ENCODE assay signal across 11 mouse cellular contexts in the genomic region with DNA sequence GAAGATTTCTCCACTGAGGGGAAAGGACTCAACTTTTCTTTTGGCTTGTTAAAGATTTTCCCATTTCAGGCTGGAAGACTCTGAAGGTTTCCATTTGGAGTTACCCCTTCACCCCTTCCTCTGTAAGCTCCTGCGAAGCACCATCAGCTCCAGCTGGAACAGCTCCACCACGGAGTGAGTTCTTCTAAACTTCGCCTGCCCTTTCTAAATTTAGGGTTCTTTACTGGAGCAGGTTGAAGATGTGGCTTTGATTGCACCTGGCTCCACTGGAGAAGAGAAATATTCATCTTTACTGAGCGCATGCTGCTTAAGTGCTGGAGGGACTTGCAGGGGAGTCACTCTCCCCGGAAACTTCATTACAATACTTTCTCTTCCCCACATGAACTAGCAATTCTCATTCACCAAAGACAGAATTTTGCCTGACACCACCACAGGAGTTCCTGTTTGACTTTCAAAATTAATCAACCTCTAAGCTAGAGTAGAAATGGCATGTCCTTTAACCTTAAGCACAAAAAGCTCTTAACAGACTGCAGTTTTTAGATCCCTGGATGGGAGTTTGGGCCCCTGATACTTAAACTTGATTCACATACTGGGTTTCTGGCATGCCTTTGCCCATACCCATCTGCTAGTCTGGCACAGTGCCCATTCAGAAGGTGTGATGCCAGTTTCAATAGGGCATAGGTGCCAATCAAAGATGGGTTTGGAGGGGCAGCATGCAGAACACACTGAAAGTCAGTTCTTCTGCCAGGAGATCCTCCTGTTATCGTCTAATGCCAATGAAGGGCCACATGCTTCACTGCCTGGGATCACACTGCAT. TPM values are rescaled to one million over a fixed set of nuclear protein-coding genes. Genes with fewer than 3 reads are reported as not detected.
DNase-seq lines count a peak whose midpoint lies in the region; ATAC-seq and TF ChIP-seq lines count a peak whose summit lies in the region.
"Had no signal": no experiment of that assay in that cellular context is flagged by ENCODE, and none has a peak within 500 bp of the region (broad histone marks: within the 10 kb centered on the region; RNA-seq: fewer than 3 reads in every experiment).

No protein-coding gene starts in this region.

- H3K27ac ChIP-seq in limb, embryonic 15.5 days = 0 out of 2 replicates have a peak overlapping the region, but pooled peaks have one; percentile 33
- H3K27ac ChIP-seq in limb, embryonic 10.5 days = no peak overlapping the region
- no peak overlapping the region for H3K27ac ChIP-seq in forebrain, postnatal 0 days (ENCODE audit: low read depth, low read length)
- H3K27ac ChIP-seq: embryonic facial prominence, embryonic 15.5 days had no signal

- no peaks in the 10 kb centered on the region for H3K9me3 ChIP-seq in limb, embryonic 15.5 days
- H3K9me3 ChIP-seq in limb, embryonic 10.5 days (replicated peaks) = no peaks in the 10 kb centered on the region
- H3K9me3 ChIP-seq in forebrain, postnatal 0 days (ENCODE audit: low read length) = no peaks in the 10 kb centered on the region
- H3K9me3 ChIP-seq: embryonic facial prominence, embryonic 15.5 days had no signal

- TF ChIP-seq CTCF in forebrain, postnatal 0 days (IDR thresholded peaks at IDR 0.05; ENCODE audit: low read depth) = no peak

- no peak overlapping the region for H3K4me2 ChIP-seq in limb, embryonic 15.5 days
- H3K4me2 ChIP-seq in forebrain, postnatal 0 days (ENCODE audit: low read depth) = no peak overlapping the region
- H3K4me2 ChIP-seq: embryonic facial prominence, embryonic 15.5 days had no signal

- peaks cover 8% of the 10 kb centered on the region; the same call in 1 of the 2 replicates for H3K4me1 ChIP-seq in limb, embryonic 15.5 days
- no peaks in the 10 kb centered on the region for H3K4me1 ChIP-seq in limb, embryonic 10.5 days
- H3K4me1 ChIP-seq in forebrain, postnatal 0 days (ENCODE audit: insufficient read depth) = no peaks in the 10 kb centered on the region
- H3K4me1 ChIP-seq: embryonic facial prominence, embryonic 15.5 days had no signal

- no peaks in the 10 kb centered on the region for H3K27me3 ChIP-seq in limb, embryonic 15.5 days
- H3K27me3 ChIP-seq in limb, embryonic 10.5 days (ENCODE audit: low read depth, poor library complexity, severe bottlenecking) = no peaks in the 10 kb centered on the region
- no peaks in the 10 kb centered on the region for H3K27me3 ChIP-seq in forebrain, postnatal 0 days (ENCODE audit: insufficient read depth, low read length)
- H3K27me3 ChIP-seq: embryonic facial prominence, embryonic 15.5 days had no signal

- 57% methylated on average over 6 of the region's 6 CpGs for WGBS in limb, embryonic 15.5 days
- WGBS in limb, embryonic 10.5 days = 87% methylated on average over 6 of the region's 6 CpGs
- WGBS in forebrain, postnatal 0 days = 52% methylated on average over 6 of the region's 6 CpGs

- DNase-seq in limb, embryonic 10.5 days (ENCODE audit: low spot score) = no peak
- DNase-seq in cerebellum, adult 18-20 months = peak; percentile 9 to 18
- peak; percentile 75 for DNase-seq in forebrain, postnatal 0 days
- DNase-seq in urinary bladder, adult 2 months (ENCODE audit: low spot score) = no peak
- no peak for DNase-seq in gastrocnemius, adult 18-20 months (ENCODE audit: low spot score)
- no peak for DNase-seq in adrenal gland, adult 8-10 months
- DNase-seq: heart, postnatal 4 days; lung, postnatal 14 days had no signal

- H3K4me3 ChIP-seq in limb, embryonic 15.5 days = no peak overlapping the region
- H3K4me3 ChIP-seq in limb, embryonic 10.5 days = no peak overlapping the region
- no peak overlapping the region for H3K4me3 ChIP-seq in forebrain, postnatal 0 days (ENCODE audit: low read depth, low read length)
- H3K4me3 ChIP-seq: embryonic facial prominence, embryonic 15.5 days had no signal

- ATAC-seq in limb, embryonic 15.5 days (ENCODE audit: insufficient number of reproducible peaks, low FRiP score, low TSS enrichment, low read depth) = no peak
- peak; percentile 44 for ATAC-seq in forebrain, postnatal 0 days
- ATAC-seq in megakaryocyte progenitor cell, adult 5-6 weeks (replicated peaks; ENCODE audit: poor library complexity) = peak; percentile 67

- no peak overlapping the region for H3K9ac ChIP-seq in limb, embryonic 15.5 days
- no peak overlapping the region for H3K9ac ChIP-seq in forebrain, postnatal 0 days
- H3K9ac ChIP-seq: embryonic facial prominence, embryonic 15.5 days had no signal

- H3K36me3 ChIP-seq in limb, embryonic 15.5 days = no peaks in the 10 kb centered on the region
- H3K36me3 ChIP-seq in limb, embryonic 10.5 days = no peaks in the 10 kb centered on the region
- no peaks in the 10 kb centered on the region for H3K36me3 ChIP-seq in forebrain, postnatal 0 days (ENCODE audit: insufficient read depth)

RNA-seq across cellular contexts. Expression of a gene that starts 6.5 kb away (rescaled TPM):
- not detected in 2 replicates for polyA plus RNA-seq in limb, embryonic 15.5 days (2015; fragmentation: Nextera tagmentation; extraction: Ambion mirVana)
- polyA plus RNA-seq in limb, embryonic 10.5 days (2016; fragmentation: Nextera tagmentation; extraction: Ambion mirVana) = 0.29 TPM in 1 of 2 replicates, not detected in the other
- not detected in 2 replicates for total RNA-seq in forebrain, postnatal 0 days (2014; rRNA removed)
- not detected in 2 replicates for polyA plus RNA-seq in forebrain, postnatal 0 days (2015; fragmentation: Nextera tagmentation; extraction: Ambion mirVana)
- not detected in 2 replicates for total RNA-seq in megakaryocyte progenitor cell, adult 5-6 weeks (2015)
- total RNA-seq in megakaryocyte progenitor cell, adult 5-6 weeks (2017) = not detected in 2 replicates
- polyA plus RNA-seq in urinary bladder, adult 2 months (2012; rRNA removed) = not detected in 2 replicates
- not detected for total RNA-seq in gastrocnemius, adult 18-20 months (2021)
- total RNA-seq in adrenal gland, adult 8-10 months (2022) = not detected
- total RNA-seq: heart, postnatal 4 days had no signal
- polyA plus RNA-seq: embryonic facial prominence, embryonic 15.5 days had no signal

RNA-seq across cellular contexts. Expression of a gene that starts 7.2 kb away (rescaled TPM):
- polyA plus RNA-seq in limb, embryonic 15.5 days (2015; fragmentation: Nextera tagmentation; extraction: Ambion mirVana) = 17.3 and 21.2 TPM in 2 replicates
- polyA plus RNA-seq in limb, embryonic 10.5 days (2016; fragmentation: Nextera tagmentation; extraction: Ambion mirVana) = 17.3 and 21.9 TPM in 2 replicates
- total RNA-seq in forebrain, postnatal 0 days (2014; rRNA removed) = 1.8 and 2.5 TPM in 2 replicates
- 1.7 and 3.1 TPM in 2 replicates for polyA plus RNA-seq in forebrain, postnatal 0 days (2015; fragmentation: Nextera tagmentation; extraction: Ambion mirVana)
- 43.1 and 45.1 TPM in 2 replicates for total RNA-seq in megakaryocyte progenitor cell, adult 5-6 weeks (2015)
- total RNA-seq in megakaryocyte progenitor cell, adult 5-6 weeks (2017) = 39.1 and 45.4 TPM in 2 replicates
- 10.8 and 11.3 TPM in 2 replicates for polyA plus RNA-seq in urinary bladder, adult 2 months (2012; rRNA removed)
- 1 to 10 TPM; 7.0 to 7.4 TPM for total RNA-seq in gastrocnemius, adult 18-20 months (2021)
- total RNA-seq in adrenal gland, adult 8-10 months (2022) = 10 to 100 TPM in 2 of 4 experiments, 1 to 10 TPM in 2; 8.2 to 12.6 (median 10.2) TPM

Comparison
In these comparisons a context has a peak if more than half of its experiments do, and no peak if none do; other contexts are left out.
1. DNase-seq: peak in cerebellum, adult 18-20 months (2 of 2) and forebrain, postnatal 0 days (single experiment); none in limb, embryonic 10.5 days (single experiment), urinary bladder, adult 2 months (single experiment), gastrocnemius, adult 18-20 months (single experiment) and adrenal gland, adult 8-10 months (single experiment).